Mouse (Mus musculus): ENCODE data around the gene Bach2. TPM values are rescaled to one million over a fixed set of nuclear protein-coding genes. Genes with fewer than 3 reads are reported as not detected.

Gene Bach2
- total and polyA plus RNA-seq, 2 experiments from 2014 or later, result 2.1 to 2.4 TPM

- Histone ChIP-seq H3K36me3 (replicated peaks; ENCODE audit: control insufficient read depth, insufficient read depth, low read length) (no peaks in the 10 kb centered on the region), H3K4me3 (ENCODE audit: low read depth, low read length) (no peak overlapping the region), H3K4me1 (ENCODE audit: control insufficient read depth, insufficient read depth) (no peaks in the 10 kb centered on the region), H3K27me3 (ENCODE audit: control insufficient read depth, insufficient read depth, low read length) (no peaks in the 10 kb centered on the region), H3K27ac (ENCODE audit: low read depth) (no peak overlapping the region), H3K4me2 (ENCODE audit: low read depth, low read length) (no peak overlapping the region), H3K9ac (replicated peaks; ENCODE audit: low read depth, low read length) (no peak overlapping the region), H3K9me3 (replicated peaks; ENCODE audit: control insufficient read depth, low read length) (no peaks in the 10 kb centered on the region)
- ATAC-seq (ENCODE audit: insufficient read depth, low read depth), result no peak
- 80% methylated on average over 4 of the region's 4 CpGs for WGBS
- no peak for DNase-seq (ENCODE audit: low spot score)
- no peak for TF ChIP-seq CTCF (IDR thresholded peaks at IDR 0.05; ENCODE audit: low read depth)
- no peak for TF ChIP-seq EP300 (IDR thresholded peaks at IDR 0.05; ENCODE audit: low read depth)
Measured at GRCm38 (mm10) chr4:32218371-32218770, 20.2 kb upstream of the Bach2 start.

GRCm38 (mm10) chr4:32219428-32220128 is 19.0 kb upstream of the Bach2 start:
- TF ChIP-seq CTCF (IDR thresholded peaks at IDR 0.05; ENCODE audit: low read depth) (no peak), EP300 (IDR thresholded peaks at IDR 0.05; ENCODE audit: low read depth) (no peak)
- H3K4me1 ChIP-seq (ENCODE audit: control insufficient read depth, insufficient read depth), result no peaks in the 10 kb centered on the region
- 82% methylated on average over 10 of the region's 10 CpGs for WGBS
- no peak overlapping the region for H3K4me3 ChIP-seq (ENCODE audit: low read depth, low read length)
- ATAC-seq (ENCODE audit: insufficient read depth, low read depth), result no peak
- DNase-seq (ENCODE audit: low spot score), result no peak
- H3K27me3 ChIP-seq (ENCODE audit: control insufficient read depth, insufficient read depth, low read length), result no peaks in the 10 kb centered on the region
- H3K9me3 ChIP-seq (replicated peaks; ENCODE audit: control insufficient read depth, low read length), result no peaks in the 10 kb centered on the region
- H3K4me2 ChIP-seq (ENCODE audit: low read depth, low read length), result no peak overlapping the region
- no peak overlapping the region for H3K27ac ChIP-seq (ENCODE audit: low read depth)
- H3K36me3 ChIP-seq (replicated peaks; ENCODE audit: control insufficient read depth, insufficient read depth, low read length), result no peaks in the 10 kb centered on the region
- no peak overlapping the region for H3K9ac ChIP-seq (replicated peaks; ENCODE audit: low read depth, low read length)

GRCm38 (mm10) chr4:32220129-32220491 is 18.5 kb upstream of the Bach2 start:
- Histone ChIP-seq H3K9me3 (replicated peaks; ENCODE audit: control insufficient read depth, low read length) (no peaks in the 10 kb centered on the region), H3K4me1 (ENCODE audit: control insufficient read depth, insufficient read depth) (no peaks in the 10 kb centered on the region), H3K4me3 (ENCODE audit: low read depth, low read length) (no peak overlapping the region), H3K27me3 (ENCODE audit: control insufficient read depth, insufficient read depth, low read length) (no peaks in the 10 kb centered on the region), H3K27ac (ENCODE audit: low read depth) (no peak overlapping the region), H3K9ac (replicated peaks; ENCODE audit: low read depth, low read length) (no peak overlapping the region), H3K36me3 (replicated peaks; ENCODE audit: control insufficient read depth, insufficient read depth, low read length) (no peaks in the 10 kb centered on the region), H3K4me2 (ENCODE audit: low read depth, low read length) (no peak overlapping the region)
- ATAC-seq (ENCODE audit: insufficient read depth, low read depth) (no peak), DNase-seq (ENCODE audit: low spot score) (no peak)
- WGBS, result 93% methylated on average over 4 of the region's 4 CpGs
- TF ChIP-seq CTCF (IDR thresholded peaks at IDR 0.05; ENCODE audit: low read depth) (no peak), EP300 (IDR thresholded peaks at IDR 0.05; ENCODE audit: low read depth) (no peak)

GRCm38 (mm10) chr4:32220961-32221360 is 17.6 kb upstream of the Bach2 start:
- H3K27ac ChIP-seq (ENCODE audit: low read depth), result no peak overlapping the region
- no peak for ATAC-seq (ENCODE audit: insufficient read depth, low read depth)
- no peak for TF ChIP-seq CTCF (IDR thresholded peaks at IDR 0.05; ENCODE audit: low read depth)
- no peak for TF ChIP-seq EP300 (IDR thresholded peaks at IDR 0.05; ENCODE audit: low read depth)
- WGBS, result 66% methylated on average over 6 of the region's 6 CpGs
- H3K36me3 ChIP-seq (replicated peaks; ENCODE audit: control insufficient read depth, insufficient read depth, low read length), result no peaks in the 10 kb centered on the region
- H3K4me1 ChIP-seq (ENCODE audit: control insufficient read depth, insufficient read depth), result no peaks in the 10 kb centered on the region
- H3K9me3 ChIP-seq (replicated peaks; ENCODE audit: control insufficient read depth, low read length), result no peaks in the 10 kb centered on the region
- H3K4me2 ChIP-seq (ENCODE audit: low read depth, low read length), result no peak overlapping the region
- no peaks in the 10 kb centered on the region for H3K27me3 ChIP-seq (ENCODE audit: control insufficient read depth, insufficient read depth, low read length)
- H3K9ac ChIP-seq (replicated peaks; ENCODE audit: low read depth, low read length), result no peak overlapping the region
- DNase-seq (ENCODE audit: low spot score), result no peak
- no peak overlapping the region for H3K4me3 ChIP-seq (ENCODE audit: low read depth, low read length)

GRCm38 (mm10) chr4:32223563-32223962 is 15.0 kb upstream of the Bach2 start:
- H3K4me3 ChIP-seq (ENCODE audit: low read depth, low read length), result no peak overlapping the region
- no peak overlapping the region for H3K4me2 ChIP-seq (ENCODE audit: low read depth, low read length)
- no peak overlapping the region for H3K27ac ChIP-seq (ENCODE audit: low read depth)
- TF ChIP-seq EP300 (IDR thresholded peaks at IDR 0.05; ENCODE audit: low read depth) (no peak), CTCF (IDR thresholded peaks at IDR 0.05; ENCODE audit: low read depth) (no peak)
- no peaks in the 10 kb centered on the region for H3K4me1 ChIP-seq (ENCODE audit: control insufficient read depth, insufficient read depth)
- DNase-seq (ENCODE audit: low spot score) (no peak), ATAC-seq (ENCODE audit: insufficient read depth, low read depth) (no peak)
- H3K27me3 ChIP-seq (ENCODE audit: control insufficient read depth, insufficient read depth, low read length), result no peaks in the 10 kb centered on the region
- no peak overlapping the region for H3K9ac ChIP-seq (replicated peaks; ENCODE audit: low read depth, low read length)
- no peaks in the 10 kb centered on the region for H3K36me3 ChIP-seq (replicated peaks; ENCODE audit: control insufficient read depth, insufficient read depth, low read length)
- no peaks in the 10 kb centered on the region for H3K9me3 ChIP-seq (replicated peaks; ENCODE audit: control insufficient read depth, low read length)

- Histone ChIP-seq H3K9me3 (replicated peaks; ENCODE audit: control insufficient read depth, low read length) (no peaks in the 10 kb centered on the region), H3K27me3 (ENCODE audit: control insufficient read depth, insufficient read depth, low read length) (no peaks in the 10 kb centered on the region), H3K4me3 (ENCODE audit: low read depth, low read length) (no peak overlapping the region), H3K36me3 (replicated peaks; ENCODE audit: control insufficient read depth, insufficient read depth, low read length) (no peaks in the 10 kb centered on the region), H3K27ac (ENCODE audit: low read depth) (no peak overlapping the region), H3K4me2 (ENCODE audit: low read depth, low read length) (no peak overlapping the region), H3K4me1 (ENCODE audit: control insufficient read depth, insufficient read depth) (no peaks in the 10 kb centered on the region), H3K9ac (replicated peaks; ENCODE audit: low read depth, low read length) (no peak overlapping the region)
- ATAC-seq (ENCODE audit: insufficient read depth, low read depth) (no peak), DNase-seq (ENCODE audit: low spot score) (no peak)
- 92% methylated on average over 2 of the region's 2 CpGs for WGBS
- no peak for TF ChIP-seq CTCF (IDR thresholded peaks at IDR 0.05; ENCODE audit: low read depth)
Measured at GRCm38 (mm10) chr4:32225191-32225590, 13.4 kb upstream of the Bach2 start.

Data from heart, postnatal 0 days (tissue).